Mouse (Mus musculus) CH12.LX (cell line): ENCODE measurements around the gene Slc28a3. TPM values are rescaled to one million over a fixed set of nuclear protein-coding genes. Genes with fewer than 3 reads are reported as not detected.

Source experiments
- DNase-seq: peaks from one replicate; pipeline ENCODE4 v3.0.0-alpha.2; 2013; ENCODE audit errors: extremely low read depth
- H3K27ac ChIP-seq: 2 replicates; pipeline ENCODE4 v1.5.1; 2012; ENCODE audit warnings: low read depth, mild to moderate bottlenecking, control low read depth, moderate library complexity; ENCODE audit not compliant: insufficient read depth
- H3K27me3 ChIP-seq: replicated peaks from 2 replicates; pipeline ENCODE3; 2012; ENCODE audit warnings: inconsistent platforms
- H3K36me3 ChIP-seq, 2 experiments: replicated peaks in 1 of 2; 2 replicates each; pipeline versions ENCODE3 to v1.6.1; 2012; ENCODE audit warnings: inconsistent platforms in 1 of 2, low read length in 1 of 2, mild to moderate bottlenecking in 1 of 2, mixed read lengths in 1 of 2, moderate library complexity in 1 of 2; ENCODE audit not compliant: control insufficient read depth in 1 of 2, insufficient read depth in 1 of 2
- H3K4me1 ChIP-seq, 2 experiments: 2 replicates each; pipeline ENCODE4 v1.6.1; 2012; ENCODE audit warnings: inconsistent platforms in 1 of 2, moderate library complexity in 1 of 2; ENCODE audit not compliant: insufficient read depth in 2 of 2, control insufficient read depth in 1 of 2
- H3K4me2 ChIP-seq: 2 replicates; pipeline ENCODE4 v1.6.1; 2012; ENCODE audit warnings: low read depth, mild to moderate bottlenecking, control low read depth; ENCODE audit not compliant: poor library complexity, insufficient read depth, severe bottlenecking
- H3K4me3 ChIP-seq, 3 experiments: fragments of 150-350 bp in 1 of 3; sonication (generic) in 1 of 3; replicated peaks in 1 of 3; 2 replicates each; pipeline versions ENCODE3 to v1.5.1; 2011 to 2012; ENCODE audit warnings: low read depth in 2 of 3, low read length in 2 of 3, mild to moderate bottlenecking in 2 of 3, moderate library complexity in 2 of 3, control low read depth in 1 of 3, improper control_type of control experiment in 1 of 3, inconsistent platforms in 1 of 3, mixed read lengths in 1 of 3; ENCODE audit not compliant: poor library complexity in 1 of 3
- H3K79me2 ChIP-seq: replicated peaks from 2 replicates; pipeline ENCODE4 v1.6.1; 2012; ENCODE audit warnings: mild to moderate bottlenecking, moderate library complexity; ENCODE audit not compliant: control insufficient read depth, poor library complexity, insufficient read depth, severe bottlenecking; ENCODE audit errors: extremely low read depth
- H3K9ac ChIP-seq: 2 replicates; pipeline ENCODE4 v1.6.1; 2012; ENCODE audit warnings: low read depth, mild to moderate bottlenecking, control low read depth, moderate library complexity; ENCODE audit not compliant: insufficient read depth
- H3K9me3 ChIP-seq: replicated peaks from 2 replicates; pipeline ENCODE3; 2012; ENCODE audit warnings: low read length, inconsistent platforms, mixed read lengths
- BHLHE40 ChIP-seq: IDR thresholded peaks from 2 replicates; pipeline ENCODE4 v1.6.1; 2011; ENCODE audit warnings: mild to moderate bottlenecking, low read depth, low read length, improper control_type of control experiment
- CHD2 ChIP-seq: IDR thresholded peaks from 2 replicates; pipeline ENCODE4 v1.6.1; 2011; ENCODE audit warnings: low read length, improper control_type of control experiment
- CTCF ChIP-seq, 2 experiments: IDR thresholded peaks in 1 of 2; conservative IDR thresholded peaks in 1 of 2; 2 replicates each; pipeline ENCODE4 v1.5.1; 2011 to 2012; ENCODE audit warnings: low read depth in 2 of 2, low read length in 2 of 2, improper control_type of control experiment in 1 of 2, inconsistent platforms in 1 of 2, mild to moderate bottlenecking in 1 of 2, moderate library complexity in 1 of 2
- E2F4 ChIP-seq: IDR thresholded peaks from 2 replicates; pipeline ENCODE4 v1.6.1; 2011; ENCODE audit warnings: low read depth, low read length, improper control_type of control experiment; ENCODE audit not compliant: insufficient replicate concordance
- ELF1 ChIP-seq: IDR thresholded peaks from 2 replicates; pipeline ENCODE4 v1.6.1; 2014; ENCODE audit warnings: low read depth, mild to moderate bottlenecking, inconsistent platforms, low read length, improper control_type of control experiment
- EP300 ChIP-seq: IDR thresholded peaks from 2 replicates; pipeline ENCODE4 v1.6.1; 2011; ENCODE audit warnings: low read length, improper control_type of control experiment
- ETS1 ChIP-seq: conservative IDR thresholded peaks from 2 replicates; pipeline ENCODE4 v1.6.1; 2012; ENCODE audit warnings: low read depth, mild to moderate bottlenecking, inconsistent platforms, low read length, improper control_type of control experiment, moderate library complexity
- GABPA ChIP-seq: IDR thresholded peaks from 2 replicates; pipeline ENCODE4 v1.6.1; 2012; ENCODE audit warnings: low read depth, low read length, improper control_type of control experiment, inconsistent platforms; ENCODE audit not compliant: insufficient replicate concordance
- IRF4 ChIP-seq: IDR thresholded peaks from 2 replicates; pipeline ENCODE4 v1.6.1; 2014; ENCODE audit warnings: low read depth, mild to moderate bottlenecking, inconsistent platforms, low read length, improper control_type of control experiment
- JUN ChIP-seq: IDR thresholded peaks from 2 replicates; pipeline ENCODE4 v1.6.1; 2011; ENCODE audit warnings: low read depth, mild to moderate bottlenecking, low read length, improper control_type of control experiment, moderate library complexity; ENCODE audit not compliant: insufficient read depth
- JUND ChIP-seq: conservative IDR thresholded peaks from 2 replicates; pipeline ENCODE4 v1.6.1; 2011; ENCODE audit warnings: low read depth, low read length, improper control_type of control experiment
- KAT2A ChIP-seq: IDR thresholded peaks from 2 replicates; pipeline ENCODE4 v1.6.1; 2012; ENCODE audit warnings: low read length, improper control_type of control experiment, inconsistent platforms; ENCODE audit not compliant: insufficient replicate concordance
- MAZ ChIP-seq: IDR thresholded peaks from 2 replicates; pipeline ENCODE4 v1.6.1; 2012; ENCODE audit warnings: low read depth, mild to moderate bottlenecking, inconsistent platforms, low read length, improper control_type of control experiment, moderate library complexity
- MEF2A ChIP-seq: IDR thresholded peaks from 2 replicates; pipeline ENCODE4 v1.6.1; 2014; ENCODE audit warnings: low read depth, mild to moderate bottlenecking, inconsistent platforms, low read length, improper control_type of control experiment, borderline replicate concordance
- MYC ChIP-seq: IDR thresholded peaks from 2 replicates; pipeline ENCODE4 v1.6.1; 2011; ENCODE audit warnings: low read depth, mild to moderate bottlenecking, improper control_type of control experiment, low read length
- NRF1 ChIP-seq: IDR thresholded peaks from 2 replicates; pipeline ENCODE4 v1.6.1; 2014; ENCODE audit warnings: low read depth, mild to moderate bottlenecking, inconsistent platforms, low read length, improper control_type of control experiment, moderate library complexity
- POLR2A ChIP-seq: IDR thresholded peaks from 2 replicates; pipeline ENCODE4 v1.6.1; 2011; ENCODE audit warnings: low read depth, mild to moderate bottlenecking, improper control_type of control experiment, low read length
- POLR2AphosphoS2 ChIP-seq: IDR thresholded peaks from 2 replicates; pipeline ENCODE4 v1.6.1; 2011; ENCODE audit warnings: low read depth, low read length, improper control_type of control experiment
- RCOR1 ChIP-seq: conservative IDR thresholded peaks from 2 replicates; pipeline ENCODE4 v1.6.1; 2012; ENCODE audit warnings: low read depth, mild to moderate bottlenecking, inconsistent platforms, low read length, improper control_type of control experiment
- SIN3A ChIP-seq: IDR thresholded peaks from 2 replicates; pipeline ENCODE4 v1.6.1; 2012; ENCODE audit warnings: low read length, improper control_type of control experiment, inconsistent platforms
- SMC3 ChIP-seq: IDR thresholded peaks from 2 replicates; pipeline ENCODE4 v1.6.1; 2011; ENCODE audit warnings: low read depth, low read length, improper control_type of control experiment
- TBP ChIP-seq: conservative IDR thresholded peaks from 2 replicates; pipeline ENCODE4 v1.6.1; 2011; ENCODE audit warnings: low read depth, low read length, improper control_type of control experiment
- USF1 ChIP-seq: IDR thresholded peaks from 2 replicates; pipeline ENCODE4 v1.6.1; 2014; ENCODE audit warnings: low read depth, mild to moderate bottlenecking, inconsistent platforms, low read length, improper control_type of control experiment
- USF2 ChIP-seq: conservative IDR thresholded peaks from 2 replicates; pipeline ENCODE4 v1.6.1; 2011; ENCODE audit warnings: low read depth, low read length, improper control_type of control experiment
- ZC3H11A ChIP-seq: IDR thresholded peaks from 2 replicates; pipeline ENCODE4 v1.6.1; 2012; ENCODE audit warnings: low read depth, mild to moderate bottlenecking, inconsistent platforms, low read length, improper control_type of control experiment
- ZMIZ1 ChIP-seq: IDR thresholded peaks from 2 replicates; pipeline ENCODE4 v1.6.1; 2012; ENCODE audit warnings: low read depth, mild to moderate bottlenecking, inconsistent platforms, low read length, improper control_type of control experiment
- dilution Hi-C: fragments of 300-500 bp; cut with MboI; formaldehyde crosslinking; loops from 2 replicates; pipeline ENCODE4 v1.14.3; 2020; ENCODE audit warnings: low sequenced_read_pairs; ENCODE audit not compliant: extremely low pct_unique_long_range_greater_than_20kb, extremely low pct_ligation_motif_present
- in situ Hi-C: fragments of 300-500 bp; cut with MboI; formaldehyde crosslinking; loops from 3 replicates; pipeline ENCODE4 v1.14.3; 2019; ENCODE audit warnings: low sequenced_read_pairs, low pct_ligation_motif_present, low pct_unique_long_range_greater_than_20kb, mixed read lengths
- polyA plus RNA-seq: library from polyadenylated mRNA; unstranded; fragments of >175 nt; gene quantifications from 2 replicates; pipeline ENCODE4 v1.2.1, GENCODE M21; 2012; ENCODE audit warnings: low read depth; ENCODE audit not compliant: insufficient read length
- total RNA-seq, 2 experiments: library from RNA; depleted of rRNA; stranded (reverse); fragments of 300-350 nt in 1 of 2; fragments of >200 nt in 1 of 2; gene quantifications; 2 replicates each; pipeline ENCODE4 v1.2.3; 2012 to 2014

Gene Slc28a3
- total and polyA plus RNA-seq, 3 experiments = not detected

DNA sequence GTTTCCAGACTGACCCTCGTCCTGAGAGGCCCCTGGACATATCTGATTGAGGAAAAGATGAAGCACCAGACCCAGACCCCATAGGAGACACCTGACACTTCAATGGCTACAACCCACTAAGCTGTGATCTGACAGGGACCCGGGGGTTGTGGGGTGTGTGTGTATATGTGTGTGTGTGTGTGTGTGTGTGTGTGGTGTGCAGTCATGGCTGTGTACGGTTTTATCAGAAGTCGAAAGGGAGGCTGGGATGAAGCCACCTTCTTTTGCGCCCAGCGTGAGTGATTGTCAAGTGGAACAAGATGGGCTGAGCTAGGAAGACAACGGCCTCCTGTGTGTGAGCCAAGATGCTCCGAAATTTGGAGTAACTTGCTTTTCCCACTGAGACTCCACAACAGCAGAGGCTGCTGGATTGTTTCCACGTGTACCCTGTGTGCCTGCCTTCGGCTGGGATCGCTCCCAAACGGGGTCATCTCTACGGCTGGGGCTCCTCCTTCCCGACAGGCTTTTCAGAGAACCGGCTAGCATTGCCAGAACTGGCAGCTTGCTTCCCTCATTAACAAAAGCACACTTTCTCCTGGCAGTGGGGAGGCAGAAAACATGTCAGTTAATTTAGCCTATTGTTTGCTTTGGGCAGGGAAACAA, 50.1 kb downstream of the Slc28a3 start:
- Histone ChIP-seq H3K9me3 (no peaks in the 10 kb centered on the region), H3K4me2 (no peak overlapping the region), H3K9ac (no peak overlapping the region), H3K79me2 (no peaks in the 10 kb centered on the region), H3K4me1 (no peaks in the 10 kb centered on the region), H3K27me3 (no peaks in the 10 kb centered on the region), H3K36me3 (no peaks in the 10 kb centered on the region), H3K27ac (no peak overlapping the region), H3K4me3 (no peak overlapping the region)
- no peak for DNase-seq
- dilution Hi-C loops = no loop called here
- TF ChIP-seq SIN3A (no peak), RCOR1 (no peak), MYC (no peak), ETS1 (no peak), POLR2A (no peak), TBP (no peak), ELF1 (no peak), E2F4 (no peak), USF1 (no peak), CHD2 (no peak), KAT2A (no peak), JUN (no peak), NRF1 (no peak), SMC3 (no peak), MEF2A (no peak), ZMIZ1 (no peak), JUND (no peak), POLR2AphosphoS2 (no peak), ZC3H11A (no peak)
- in situ Hi-C loops = no loop called here

GRCm38 (mm10) chr13:58558216-58558615, 52.5 kb downstream of the Slc28a3 start:
- no peak for DNase-seq
- Histone ChIP-seq H3K9me3 (no peaks in the 10 kb centered on the region), H3K79me2 (no peaks in the 10 kb centered on the region), H3K4me3 (no peak overlapping the region), H3K9ac (no peak overlapping the region), H3K4me2 (no peak overlapping the region), H3K4me1 (no peaks in the 10 kb centered on the region), H3K27me3 (no peaks in the 10 kb centered on the region), H3K27ac (no peak overlapping the region), H3K36me3 (no peaks in the 10 kb centered on the region)
- in situ Hi-C loops (no loop called here), dilution Hi-C loops (no loop called here)
- TF ChIP-seq NRF1 (no peak), CTCF (conservative IDR thresholded peaks at IDR 0.05 in 1 of 2, IDR thresholded peaks at IDR 0.05 in 1 of 2; ENCODE audit: low read depth in 2 of 2, low read length in 2 of 2) (no peak), IRF4 (no peak), MAZ (no peak), SMC3 (no peak), CHD2 (no peak), BHLHE40 (no peak), EP300 (no peak), MYC (no peak), USF2 (no peak), SIN3A (no peak), ELF1 (no peak), GABPA (no peak), KAT2A (no peak), E2F4 (no peak), ZC3H11A (no peak)
